Mouse (Mus musculus): Measurements from ENCODE around the gene F830045P16Rik. TPM values are rescaled to one million over a fixed set of nuclear protein-coding genes. Genes with fewer than 3 reads are reported as not detected.

Gene F830045P16Rik
- polyA plus RNA-seq (2012; rRNA removed), result not detected in 2 replicates

DNA sequence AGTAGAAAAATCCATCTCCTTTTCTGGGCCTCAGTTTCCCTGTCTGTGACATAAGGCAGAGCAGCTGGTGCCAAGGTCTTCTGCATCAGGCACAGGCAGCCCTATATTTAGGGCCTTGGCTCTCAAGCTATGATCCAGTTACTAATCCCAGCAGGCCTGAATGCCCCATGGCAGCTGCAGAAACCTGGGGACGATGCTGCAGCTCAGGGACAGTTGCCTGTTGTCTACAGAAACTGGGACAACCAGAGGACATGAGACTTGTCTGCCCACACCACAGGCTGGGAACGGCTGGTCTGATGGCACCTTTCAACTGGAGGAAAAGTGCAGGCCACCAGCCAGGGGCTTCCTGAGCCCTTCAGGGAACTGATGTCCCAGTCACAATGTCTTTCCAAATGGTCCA, at the start of gene F830045P16Rik:
Gene F830045P16Rik (minus strand): TSS at position 226 of the 400 bp plus-strand sequence.
- TF ChIP-seq CTCF (IDR thresholded peaks at IDR 0.05; ENCODE audit: borderline replicate concordance, extremely low read depth, insufficient read depth, insufficient read length) (no peak), POLR2A (IDR thresholded peaks at IDR 0.05; ENCODE audit: borderline replicate concordance, extremely low read depth, insufficient read depth, insufficient read length, poor library complexity, severe bottlenecking) (no peak)
- DNase-seq (ENCODE audit: low read depth), result no peak

DNA sequence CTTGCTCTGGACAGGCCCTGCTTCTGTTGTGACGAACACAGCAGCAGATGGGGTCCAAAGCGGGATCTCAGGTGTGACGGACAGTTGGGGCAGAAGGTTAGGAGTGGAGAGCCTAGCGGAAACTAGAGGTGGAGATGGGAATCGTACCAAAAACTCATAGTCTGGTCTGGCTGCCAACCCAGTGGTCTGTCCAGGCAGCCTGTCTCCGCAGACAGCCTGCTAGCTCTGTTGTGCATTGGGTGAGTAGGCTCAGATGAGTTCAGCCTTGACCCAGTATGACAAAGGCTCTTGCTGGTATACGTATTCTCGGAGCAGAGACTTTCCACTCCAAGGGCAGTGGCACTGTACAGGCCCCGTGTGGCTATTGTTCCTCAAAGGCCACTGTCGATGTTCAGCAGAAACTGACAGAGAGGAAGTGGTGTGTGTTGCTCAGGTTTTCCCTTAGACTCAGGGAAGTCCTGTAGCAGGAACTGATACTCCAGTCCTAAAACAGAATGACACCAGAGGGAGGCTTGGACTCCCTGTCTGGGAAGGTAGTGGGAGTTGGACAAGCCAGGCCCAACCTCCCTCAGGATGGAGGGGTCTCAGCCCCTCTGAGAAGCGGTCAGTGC, 49.6 kb upstream of the F830045P16Rik start:
- no peak for DNase-seq (ENCODE audit: low read depth)
- TF ChIP-seq POLR2A (IDR thresholded peaks at IDR 0.05; ENCODE audit: borderline replicate concordance, extremely low read depth, insufficient read depth, insufficient read length, poor library complexity, severe bottlenecking), result no peak
- no peak for TF ChIP-seq CTCF (IDR thresholded peaks at IDR 0.05; ENCODE audit: borderline replicate concordance, extremely low read depth, insufficient read depth, insufficient read length)

DNA sequence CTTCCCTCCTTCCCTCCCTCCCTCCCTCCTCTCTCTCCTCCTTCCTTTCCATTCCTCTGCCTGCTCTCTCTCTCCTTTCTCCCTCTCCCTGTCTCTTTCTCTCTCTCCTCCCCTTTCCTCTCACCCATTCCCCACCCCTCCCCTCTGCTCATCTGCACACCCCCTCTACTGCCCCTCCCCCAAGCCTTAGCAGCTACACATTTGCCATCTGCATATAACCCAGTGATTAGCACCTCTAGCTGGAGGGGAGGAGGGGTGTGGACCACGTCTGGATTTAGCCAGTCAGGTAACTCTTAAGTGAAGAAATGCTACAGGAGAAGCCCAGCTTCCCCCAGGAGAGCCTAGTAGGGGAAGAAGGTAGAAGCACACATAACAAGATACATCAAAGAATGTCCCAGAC, 48.5 kb upstream of the F830045P16Rik start:
- peak; percentile 65 for DNase-seq (ENCODE audit: low read depth)
- TF ChIP-seq CTCF (IDR thresholded peaks at IDR 0.05; ENCODE audit: borderline replicate concordance, extremely low read depth, insufficient read depth, insufficient read length), result no peak
- TF ChIP-seq POLR2A (IDR thresholded peaks at IDR 0.05; ENCODE audit: borderline replicate concordance, extremely low read depth, insufficient read depth, insufficient read length, poor library complexity, severe bottlenecking), result no peak

- TF ChIP-seq POLR2A (IDR thresholded peaks at IDR 0.05; ENCODE audit: borderline replicate concordance, extremely low read depth, insufficient read depth, insufficient read length, poor library complexity, severe bottlenecking), result no peak
- no peak for TF ChIP-seq CTCF (IDR thresholded peaks at IDR 0.05; ENCODE audit: borderline replicate concordance, extremely low read depth, insufficient read depth, insufficient read length)
- DNase-seq (ENCODE audit: low read depth), result no peak
Measured at GRCm38 (mm10) chr2:129582261-129582660, 45.9 kb upstream of the F830045P16Rik start.

DNA sequence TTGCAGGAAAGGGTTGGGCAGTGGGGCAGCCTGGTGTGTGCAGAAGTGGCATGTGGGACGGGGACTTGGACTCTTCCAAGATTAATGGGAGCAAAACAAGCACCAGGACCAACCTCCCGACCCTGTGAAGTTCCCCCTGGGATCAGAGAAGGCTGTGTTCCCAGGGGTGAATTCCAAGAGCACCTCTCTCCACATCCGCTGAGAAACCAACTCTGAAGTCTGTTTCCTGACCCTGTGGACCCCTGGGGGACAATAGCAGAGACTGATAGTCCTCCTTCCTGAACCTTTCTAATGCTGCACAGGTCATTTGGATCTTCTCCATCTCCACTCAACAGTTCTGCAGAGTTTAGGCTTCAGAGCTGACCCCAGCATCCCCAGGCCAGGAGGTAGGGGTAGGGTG, 45.4 kb upstream of the F830045P16Rik start:
- TF ChIP-seq CTCF (IDR thresholded peaks at IDR 0.05; ENCODE audit: borderline replicate concordance, extremely low read depth, insufficient read depth, insufficient read length), result no peak
- no peak for TF ChIP-seq POLR2A (IDR thresholded peaks at IDR 0.05; ENCODE audit: borderline replicate concordance, extremely low read depth, insufficient read depth, insufficient read length, poor library complexity, severe bottlenecking)
- DNase-seq (ENCODE audit: low read depth), result no peak

- peak; percentile 58 for DNase-seq (ENCODE audit: low read depth)
Measured at GRCm38 (mm10) chr2:129580656-129581055, 44.3 kb upstream of the F830045P16Rik start.

GRCm38 (mm10) chr2:129576611-129577447, 40.4 kb upstream of the F830045P16Rik start:
- DNase-seq (ENCODE audit: low read depth), result no peak
- no peak for TF ChIP-seq CTCF (IDR thresholded peaks at IDR 0.05; ENCODE audit: borderline replicate concordance, extremely low read depth, insufficient read depth, insufficient read length)

More at GRCm38 (mm10) chr2:129580656-129581055, 44.3 kb upstream of the F830045P16Rik start:
- TF ChIP-seq POLR2A (IDR thresholded peaks at IDR 0.05; ENCODE audit: borderline replicate concordance, extremely low read depth, insufficient read depth, insufficient read length, poor library complexity, severe bottlenecking), result no peak
- TF ChIP-seq CTCF (IDR thresholded peaks at IDR 0.05; ENCODE audit: borderline replicate concordance, extremely low read depth, insufficient read depth, insufficient read length), result no peak

DNA sequence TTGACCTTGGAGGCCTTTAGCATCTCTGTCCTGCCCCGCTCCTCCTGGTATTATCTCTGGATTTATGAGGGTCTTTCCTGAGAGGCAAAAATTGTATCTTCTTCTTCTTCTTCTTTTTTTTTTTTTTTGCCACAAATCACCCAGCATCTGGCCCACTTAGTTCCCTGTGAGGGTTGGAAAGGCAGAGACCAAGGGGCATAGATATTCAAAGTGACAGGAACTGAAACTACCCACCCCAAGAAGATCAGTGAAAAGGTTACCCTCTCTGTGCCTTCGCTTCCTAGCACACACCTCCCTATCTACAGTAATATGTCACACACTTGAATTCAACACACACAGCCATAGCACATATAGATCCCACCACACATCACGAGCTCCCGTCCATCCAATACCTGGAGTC, 38.7 kb upstream of the F830045P16Rik start:
- TF ChIP-seq POLR2A (IDR thresholded peaks at IDR 0.05; ENCODE audit: borderline replicate concordance, extremely low read depth, insufficient read depth, insufficient read length, poor library complexity, severe bottlenecking), result no peak
- TF ChIP-seq CTCF (IDR thresholded peaks at IDR 0.05; ENCODE audit: borderline replicate concordance, extremely low read depth, insufficient read depth, insufficient read length), result no peak
- DNase-seq (ENCODE audit: low read depth), result no peak

DNA sequence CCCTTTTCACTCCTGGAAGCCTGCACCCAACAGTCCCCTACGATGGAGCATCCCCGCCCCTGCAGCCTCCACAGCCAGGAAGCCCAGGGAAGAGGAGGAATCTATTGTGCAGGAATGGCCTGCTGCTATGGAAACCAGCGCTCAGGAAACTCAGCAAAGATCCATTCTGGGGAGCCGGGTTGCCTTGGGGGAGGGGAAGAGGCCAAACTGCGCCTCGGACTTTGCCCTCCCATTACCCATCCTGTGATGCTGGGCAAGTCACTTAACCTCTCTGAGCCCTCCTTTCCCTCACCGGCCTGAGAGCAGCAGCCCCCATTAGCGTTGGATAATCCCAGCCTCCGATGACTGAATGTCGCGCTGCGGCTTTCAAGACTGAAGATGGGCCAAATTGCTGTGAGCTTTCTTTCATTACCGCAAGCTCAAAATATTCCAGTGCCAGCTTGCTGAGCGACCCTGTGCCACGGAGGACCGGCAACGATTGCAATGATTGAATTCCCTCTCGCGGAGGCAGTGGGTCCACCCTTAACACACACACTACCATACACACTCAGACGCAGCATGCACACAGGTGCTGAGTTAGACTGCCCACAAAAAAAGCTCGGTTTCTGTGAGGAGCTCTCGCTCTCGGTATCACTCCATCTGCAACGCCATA, 38.1 kb upstream of the F830045P16Rik start:
- no peak for TF ChIP-seq POLR2A (IDR thresholded peaks at IDR 0.05; ENCODE audit: borderline replicate concordance, extremely low read depth, insufficient read depth, insufficient read length, poor library complexity, severe bottlenecking)
- TF ChIP-seq CTCF (IDR thresholded peaks at IDR 0.05; ENCODE audit: borderline replicate concordance, extremely low read depth, insufficient read depth, insufficient read length), result no peak
- DNase-seq (ENCODE audit: low read depth), result peak; percentile 88

GRCm38 (mm10) chr2:129573701-129574273, 37.4 kb upstream of the F830045P16Rik start:
- DNase-seq (ENCODE audit: low read depth), result peak; percentile 62
- no peak for TF ChIP-seq CTCF (IDR thresholded peaks at IDR 0.05; ENCODE audit: borderline replicate concordance, extremely low read depth, insufficient read depth, insufficient read length)
- TF ChIP-seq POLR2A (IDR thresholded peaks at IDR 0.05; ENCODE audit: borderline replicate concordance, extremely low read depth, insufficient read depth, insufficient read length, poor library complexity, severe bottlenecking), result no peak

DNA sequence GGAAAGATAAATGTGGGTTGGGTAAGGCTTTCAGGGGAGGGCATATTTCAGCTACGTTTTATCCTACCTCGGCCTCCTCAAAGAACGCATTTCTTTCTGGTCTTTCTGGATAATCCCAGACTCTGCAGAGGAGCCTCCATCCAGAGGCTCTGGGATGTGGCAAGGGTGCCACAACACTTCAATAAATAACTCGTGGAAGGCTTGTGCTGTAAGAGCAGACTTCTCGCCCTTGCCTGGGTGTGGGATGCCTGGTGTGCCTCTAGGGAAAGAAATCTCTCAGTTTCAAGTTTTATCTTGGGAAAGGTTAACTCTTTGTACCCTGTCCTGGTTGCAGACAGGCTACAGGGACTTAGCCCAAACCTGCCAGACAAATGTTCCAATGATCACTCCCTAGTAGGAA, 33.2 kb upstream of the F830045P16Rik start:
- no peak for TF ChIP-seq POLR2A (IDR thresholded peaks at IDR 0.05; ENCODE audit: borderline replicate concordance, extremely low read depth, insufficient read depth, insufficient read length, poor library complexity, severe bottlenecking)
- no peak for TF ChIP-seq CTCF (IDR thresholded peaks at IDR 0.05; ENCODE audit: borderline replicate concordance, extremely low read depth, insufficient read depth, insufficient read length)
- no peak for DNase-seq (ENCODE audit: low read depth)
